Comparison of ENCODE assay signal across 22 mouse cellular contexts in genomic region chr4:7996923-7997574, GRCm38 (mm10).
DNase-seq lines count a peak whose midpoint lies in the region; ATAC-seq and TF ChIP-seq lines count a peak whose summit lies in the region.
"Had no signal": no experiment of that assay in that cellular context is flagged by ENCODE, and none has a peak within 500 bp of the region (broad histone marks: within the 10 kb centered on the region; RNA-seq: fewer than 3 reads in every experiment).

No protein-coding gene starts in this region.

- H3K4me2 ChIP-seq in midbrain, postnatal 0 days (ENCODE audit: low read depth, low read length, poor library complexity, severe bottlenecking): no peak overlapping the region
- no peak overlapping the region for H3K4me2 ChIP-seq in forebrain, embryonic 12.5 days
- no peak overlapping the region for H3K4me2 ChIP-seq in midbrain, embryonic 15.5 days
- H3K4me2 ChIP-seq: hindbrain, embryonic 14.5 days; intestine, embryonic 15.5 days; limb, embryonic 12.5 days; liver, embryonic 12.5 days; neural tube, embryonic 12.5 days had no signal

- H3K27ac ChIP-seq in midbrain, embryonic 10.5 days (replicated peaks): no peak overlapping the region
- no peak overlapping the region for H3K27ac ChIP-seq in midbrain, postnatal 0 days (ENCODE audit: low read depth, low read length)
- H3K27ac ChIP-seq in forebrain, embryonic 12.5 days: no peak overlapping the region
- no peak overlapping the region for H3K27ac ChIP-seq in midbrain, embryonic 15.5 days
- H3K27ac ChIP-seq: hindbrain, embryonic 14.5 days; intestine, embryonic 15.5 days; limb, embryonic 12.5 days; liver, embryonic 12.5 days; neural tube, embryonic 12.5 days had no signal

- intact Hi-C loops in gastrocnemius, postnatal 14 days (cut with DNase I; ENCODE audit: low total_unique reads): no loop called here

- peak; percentile 23 for DNase-seq in midbrain, embryonic 10.5 days (ENCODE audit: low spot score)
- DNase-seq in midbrain, postnatal 0 days (ENCODE audit: low spot score): no peak
- DNase-seq in embryo, embryonic 10.5 days (ENCODE audit: low spot score): peak; percentile 70
- DNase-seq in cerebellum, adult 11-12 months: no peak
- no peak for DNase-seq in gastrocnemius, postnatal 14 days
- no peak for DNase-seq in urinary bladder, postnatal 10 days (ENCODE audit: low spot score)
- DNase-seq: B cell, adult 2 months; cerebellum, adult 9-11 months; gastrocnemius, postnatal 36 days; kidney, postnatal 36 days; layer of hippocampus, adult 9-11 months; lung, adult 2 months; right cerebral cortex, postnatal 14 days; spleen, adult 18-20 months; thymus, postnatal 36 days had no signal

- peaks cover 15% of the 10 kb centered on the region; the same call in 1 of the 2 replicates for H3K27me3 ChIP-seq in midbrain, embryonic 10.5 days (ENCODE audit: low read depth, poor library complexity, severe bottlenecking)
- no peaks in the 10 kb centered on the region for H3K27me3 ChIP-seq in midbrain, postnatal 0 days (ENCODE audit: insufficient read depth, low read length)
- H3K27me3 ChIP-seq in forebrain, embryonic 12.5 days: peaks cover 34% of the 10 kb centered on the region
- H3K27me3 ChIP-seq in midbrain, embryonic 15.5 days (replicated peaks): no peaks in the 10 kb centered on the region
- H3K27me3 ChIP-seq: intestine, embryonic 15.5 days; limb, embryonic 12.5 days; liver, embryonic 12.5 days; neural tube, embryonic 12.5 days had no signal

- H3K9ac ChIP-seq in midbrain, postnatal 0 days (replicated peaks; ENCODE audit: low read length, poor library complexity, severe bottlenecking): no peak overlapping the region
- no peak overlapping the region for H3K9ac ChIP-seq in forebrain, embryonic 12.5 days
- no peak overlapping the region for H3K9ac ChIP-seq in midbrain, embryonic 15.5 days
- H3K9ac ChIP-seq: hindbrain, embryonic 14.5 days; intestine, embryonic 15.5 days; limb, embryonic 12.5 days; liver, embryonic 12.5 days; neural tube, embryonic 12.5 days had no signal

- H3K4me1 ChIP-seq in midbrain, embryonic 10.5 days: peaks cover 17% of the 10 kb centered on the region
- H3K4me1 ChIP-seq in midbrain, postnatal 0 days (ENCODE audit: insufficient read depth, low read length): no peaks in the 10 kb centered on the region
- peaks cover 10% of the 10 kb centered on the region for H3K4me1 ChIP-seq in forebrain, embryonic 12.5 days
- H3K4me1 ChIP-seq in midbrain, embryonic 15.5 days: no peaks in the 10 kb centered on the region
- H3K4me1 ChIP-seq: intestine, embryonic 15.5 days; limb, embryonic 12.5 days; liver, embryonic 12.5 days; neural tube, embryonic 12.5 days had no signal

- H3K9me3 ChIP-seq in midbrain, embryonic 10.5 days (replicated peaks): no peaks in the 10 kb centered on the region
- H3K9me3 ChIP-seq in midbrain, postnatal 0 days (ENCODE audit: low read length): no peaks in the 10 kb centered on the region
- no peaks in the 10 kb centered on the region for H3K9me3 ChIP-seq in forebrain, embryonic 12.5 days
- H3K9me3 ChIP-seq in midbrain, embryonic 15.5 days: no peaks in the 10 kb centered on the region
- H3K9me3 ChIP-seq: intestine, embryonic 15.5 days; limb, embryonic 12.5 days; liver, embryonic 12.5 days; neural tube, embryonic 12.5 days had no signal

- no peak for TF ChIP-seq CTCF in midbrain, postnatal 0 days (IDR thresholded peaks at IDR 0.05)

- ATAC-seq in midbrain, postnatal 0 days (ENCODE audit: low FRiP score): no peak
- peak; percentile 91 for ATAC-seq in forebrain, embryonic 12.5 days (ENCODE audit: low FRiP score)
- ATAC-seq in midbrain, embryonic 15.5 days (replicated peaks): 0 out of 2 replicates have a peak, but pooled peaks have one; percentile 33
- ATAC-seq: intestine, embryonic 15.5 days; liver, embryonic 12.5 days had no signal

- WGBS in midbrain, embryonic 10.5 days: 32% methylated on average over 6 of the region's 6 CpGs
- 22% methylated on average over 6 of the region's 6 CpGs for WGBS in midbrain, postnatal 0 days
- 9% methylated on average over 6 of the region's 6 CpGs for WGBS in forebrain, embryonic 12.5 days
- WGBS in midbrain, embryonic 15.5 days: 19% methylated on average over 6 of the region's 6 CpGs

- no peak overlapping the region for H3K4me3 ChIP-seq in midbrain, embryonic 10.5 days
- H3K4me3 ChIP-seq in midbrain, postnatal 0 days (ENCODE audit: low read depth, low read length): no peak overlapping the region
- no peak overlapping the region for H3K4me3 ChIP-seq in forebrain, embryonic 12.5 days (replicated peaks)
- no peak overlapping the region for H3K4me3 ChIP-seq in midbrain, embryonic 15.5 days
- H3K4me3 ChIP-seq: intestine, embryonic 15.5 days; limb, embryonic 12.5 days; liver, embryonic 12.5 days; neural tube, embryonic 12.5 days had no signal

- H3K36me3 ChIP-seq in midbrain, embryonic 10.5 days: no peaks in the 10 kb centered on the region
- H3K36me3 ChIP-seq in midbrain, postnatal 0 days (ENCODE audit: insufficient read depth, low read length): no peaks in the 10 kb centered on the region
- no peaks in the 10 kb centered on the region for H3K36me3 ChIP-seq in forebrain, embryonic 12.5 days (replicated peaks)
- no peaks in the 10 kb centered on the region for H3K36me3 ChIP-seq in midbrain, embryonic 15.5 days (replicated peaks)
- H3K36me3 ChIP-seq: intestine, embryonic 15.5 days; limb, embryonic 12.5 days; liver, embryonic 12.5 days; neural tube, embryonic 12.5 days had no signal

Comparison
In these comparisons a context has a peak if more than half of its experiments do, and no peak if none do; other contexts are left out.
1. DNase-seq: peak in midbrain, embryonic 10.5 days (single experiment) and embryo, embryonic 10.5 days (single experiment); none in midbrain, postnatal 0 days (single experiment), cerebellum, adult 11-12 months (single experiment), gastrocnemius, postnatal 14 days (single experiment) and urinary bladder, postnatal 10 days (single experiment).